Mouse (Mus musculus) liver, embryonic 14.5 days (tissue): ENCODE results near the gene Ddn.

Experiments
- CTCF ChIP-seq: IDR thresholded peaks from 2 replicates; pipeline ENCODE4 v1.5.1; 2016; ENCODE audit warnings: antibody characterized with exemption, low read depth, control low read depth
- EP300 ChIP-seq: IDR thresholded peaks from 2 replicates; pipeline ENCODE4 v1.6.1; 2016; ENCODE audit warnings: antibody characterized with exemption, low read depth

DNA sequence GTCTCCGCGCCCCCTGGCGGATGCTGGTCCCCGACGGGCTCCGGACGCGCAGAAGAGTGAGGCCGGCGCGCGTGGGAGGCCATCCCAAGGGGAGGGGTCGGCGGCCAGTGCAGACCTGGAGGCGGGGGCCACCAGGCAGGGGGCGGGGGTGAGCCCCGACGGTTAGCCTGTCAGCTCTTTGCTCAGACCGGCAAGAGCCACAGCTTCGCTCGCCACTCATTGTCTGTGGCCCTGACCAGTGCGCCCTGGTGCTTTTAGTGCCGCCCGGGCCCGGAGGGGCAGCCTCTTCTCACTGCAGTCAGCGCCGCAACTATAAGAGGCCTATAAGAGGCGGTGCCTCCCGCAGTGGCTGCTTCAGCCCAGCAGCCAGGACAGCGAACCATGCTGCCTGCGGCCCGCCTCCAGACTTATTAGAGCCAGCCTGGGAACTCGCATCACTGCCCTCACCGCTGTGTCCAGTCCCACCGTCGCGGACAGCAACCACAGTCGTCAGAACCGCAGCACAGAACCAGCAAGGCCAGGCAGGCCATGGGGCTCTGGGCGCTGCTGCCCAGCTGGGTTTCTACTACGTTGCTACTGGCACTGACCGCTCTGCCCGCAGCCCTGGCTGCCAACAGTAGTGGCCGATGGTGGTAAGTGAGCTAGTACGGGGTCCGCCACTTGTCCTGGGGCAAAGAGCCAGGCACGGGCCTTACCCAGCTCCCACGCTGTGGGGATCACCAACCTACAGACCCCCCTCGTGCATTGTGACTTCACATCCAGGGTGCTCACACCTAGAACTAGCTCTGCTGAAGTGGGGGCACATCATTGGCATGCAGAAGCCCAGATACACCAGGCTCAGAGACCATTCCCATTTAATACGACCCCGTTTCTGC is 19.4 kb downstream of the Ddn start, which contains the start of gene Wnt1:
- TF ChIP-seq CTCF (peak; percentile 74), EP300 (no peak)
